Mouse (Mus musculus) spleen, postnatal 4 days (tissue): ENCODE results near the gene Lypd1.

Experiments
- DNase-seq, 2 experiments: peaks; one replicate each; pipeline ENCODE4 v3.0.0; 2022; ENCODE audit warnings: low spot score in 2 of 2

The Lypd1 gene

DNA sequence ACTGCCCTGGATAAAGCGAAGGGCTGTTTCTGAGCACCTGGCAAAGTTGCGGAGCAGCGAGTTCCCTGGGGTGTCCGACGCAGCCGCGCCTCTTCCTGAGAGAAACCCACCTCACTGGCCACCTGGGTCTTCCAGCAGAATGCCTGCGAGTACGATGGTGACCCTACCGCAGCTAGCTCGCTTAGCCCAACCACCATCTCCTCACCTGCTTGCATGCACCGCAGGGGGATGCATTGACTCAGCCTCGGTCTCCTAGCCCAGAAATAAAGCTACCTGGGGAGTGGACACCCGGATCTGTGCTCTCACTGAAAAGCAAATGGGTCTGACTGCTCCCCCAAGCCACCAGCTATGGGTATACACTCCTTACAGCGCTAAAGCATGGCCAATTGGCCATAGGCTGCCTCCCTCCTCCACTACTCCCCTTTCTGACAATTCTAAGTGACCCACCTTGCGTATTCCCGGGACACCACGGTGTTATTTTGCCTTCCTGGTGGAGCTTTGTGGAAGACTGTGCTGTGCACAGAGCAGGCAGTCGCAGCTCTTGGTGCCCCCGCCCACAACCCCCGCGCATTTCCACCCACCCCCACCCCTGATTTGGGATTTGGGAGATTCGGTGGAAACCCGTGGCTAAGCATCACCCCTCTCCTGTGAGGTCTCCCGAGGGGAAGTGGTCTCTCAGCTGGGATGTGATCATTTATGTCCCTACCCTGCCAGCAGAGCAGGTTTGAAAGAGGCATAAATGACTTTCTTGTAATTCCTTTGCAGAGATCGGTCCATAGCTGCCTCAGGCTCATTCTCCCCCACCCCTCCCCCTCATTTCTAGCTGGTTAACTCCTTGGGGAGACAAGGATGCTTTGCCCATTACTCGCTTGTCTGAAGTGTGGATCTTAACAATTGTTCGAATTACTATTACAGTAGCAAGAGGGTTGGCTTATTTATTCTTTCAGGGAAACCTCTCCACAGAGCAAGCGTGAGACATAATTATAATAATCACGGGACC, at the start of gene Lypd1:
Gene Lypd1, minus strand, starts transcription at position 501 of the 1,000 bp plus-strand sequence.
- no peak for DNase-seq

DNA sequence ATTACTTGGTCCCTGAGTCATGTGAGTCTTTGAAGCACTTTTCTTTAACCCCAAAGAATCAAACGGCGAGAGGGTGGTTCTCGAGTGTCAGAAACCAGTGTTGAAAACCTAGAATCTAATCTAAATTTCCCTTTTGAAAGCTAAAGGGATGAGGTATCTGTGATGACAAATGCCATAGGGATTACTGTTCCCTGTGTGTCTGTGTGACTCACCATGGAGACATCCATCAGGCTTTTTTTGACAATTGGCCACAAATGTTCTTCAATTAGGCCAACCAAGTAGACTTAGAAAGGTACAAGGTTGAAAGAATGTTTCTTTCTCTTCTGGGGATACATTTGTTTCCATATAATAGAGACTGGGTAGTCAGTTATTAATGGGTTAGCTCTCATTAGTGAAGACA, 38.1 kb upstream of the Lypd1 start:
- DNase-seq = no peak

DNA sequence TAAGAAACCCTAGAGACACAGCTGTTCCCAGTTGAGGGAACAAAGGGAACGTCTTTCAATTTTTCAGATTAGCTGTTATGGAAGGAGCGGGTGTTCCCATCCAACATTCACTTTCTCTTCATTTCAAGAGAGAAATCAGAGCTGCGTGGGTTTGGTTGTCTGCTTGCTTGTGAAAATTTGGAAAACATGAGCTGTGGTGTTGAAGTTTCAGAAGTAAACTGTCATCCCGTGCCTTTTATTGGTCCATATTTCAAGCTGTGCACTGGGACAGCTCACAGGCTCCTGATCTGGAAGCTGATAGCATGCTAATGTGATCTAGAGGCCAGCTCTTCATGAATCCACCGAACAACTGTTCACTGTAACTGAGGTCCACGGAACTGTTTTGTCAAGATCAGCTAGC, 36.2 kb upstream of the Lypd1 start:
- DNase-seq = no peak

DNA sequence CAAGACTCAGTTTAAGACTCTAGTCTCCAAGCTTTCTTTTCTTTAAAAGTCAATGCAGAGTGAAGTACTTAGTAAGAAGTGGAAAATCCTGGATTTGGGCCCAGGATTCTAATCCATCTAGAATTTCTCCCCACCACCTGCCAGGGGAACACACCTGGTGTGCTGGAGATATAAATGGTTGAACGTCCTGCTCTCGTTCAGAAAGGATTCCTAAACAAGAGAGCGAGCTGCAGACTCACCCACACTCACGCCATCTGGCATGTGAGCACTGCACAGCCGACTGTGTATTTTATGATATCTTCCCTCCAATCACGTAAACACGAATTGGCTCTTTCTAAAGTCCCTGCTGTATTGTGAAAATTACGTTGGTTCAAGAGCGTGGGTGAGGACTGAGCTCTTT, 32.2 kb upstream of the Lypd1 start:
- DNase-seq = no peak

DNA sequence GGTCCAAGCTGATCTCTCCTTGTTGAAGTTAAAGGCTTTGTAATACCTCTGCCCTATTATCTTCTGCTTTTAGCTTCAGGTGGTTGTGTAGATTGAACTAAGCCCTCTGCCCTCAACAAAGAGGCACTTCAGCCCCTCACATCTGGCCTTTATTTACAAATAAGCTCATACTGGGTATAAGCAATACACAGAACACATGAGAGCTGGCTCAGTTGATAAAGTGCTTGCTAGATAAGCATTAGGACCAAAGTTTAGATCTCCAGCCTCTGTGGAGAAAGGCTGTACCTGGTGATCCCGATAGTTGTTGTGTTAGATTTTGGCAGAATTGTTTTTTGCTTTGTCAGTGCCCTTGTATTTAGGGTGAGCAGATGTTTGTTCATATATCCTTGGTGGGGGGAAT, 30.4 kb upstream of the Lypd1 start:
- DNase-seq = no peak

DNA sequence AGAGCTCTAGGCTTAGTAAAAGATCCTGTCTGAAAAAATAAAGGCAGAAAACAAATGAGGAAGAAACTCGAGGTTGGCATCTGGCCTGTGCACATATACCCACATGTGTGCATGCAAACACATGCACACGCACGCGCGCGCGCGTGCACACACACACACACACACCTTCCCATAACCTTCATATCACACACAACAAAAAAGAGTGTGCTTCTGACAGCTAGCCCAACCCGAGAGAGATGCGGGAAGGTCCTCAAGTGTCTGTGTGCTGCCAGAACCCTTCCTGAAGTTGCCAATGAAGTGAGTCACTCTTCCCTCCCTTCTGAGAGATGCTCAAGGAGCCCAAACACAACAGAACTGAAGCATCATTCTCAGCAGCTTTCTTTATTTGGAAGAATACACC, 12.6 kb upstream of the Lypd1 start:
- DNase-seq = no peak

DNA sequence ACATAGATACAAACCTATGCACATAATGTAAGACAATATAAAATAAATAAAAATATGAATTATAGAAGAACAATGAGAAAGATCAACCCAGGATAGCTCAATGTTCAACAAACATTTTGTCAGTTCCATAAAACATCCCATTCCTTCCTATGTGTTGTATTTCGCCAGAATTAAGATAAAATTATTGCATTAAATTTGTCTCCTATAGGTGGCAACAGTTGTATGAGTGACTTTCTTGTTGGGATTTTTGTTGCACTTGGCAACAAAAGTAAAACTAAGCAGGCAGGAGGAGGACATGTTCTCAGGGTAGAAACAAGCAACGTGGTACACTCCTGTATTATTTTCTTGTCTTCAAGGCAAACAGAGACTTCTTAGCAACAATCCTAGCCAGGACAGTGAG, 10.2 kb upstream of the Lypd1 start:
- DNase-seq = no peak

DNA sequence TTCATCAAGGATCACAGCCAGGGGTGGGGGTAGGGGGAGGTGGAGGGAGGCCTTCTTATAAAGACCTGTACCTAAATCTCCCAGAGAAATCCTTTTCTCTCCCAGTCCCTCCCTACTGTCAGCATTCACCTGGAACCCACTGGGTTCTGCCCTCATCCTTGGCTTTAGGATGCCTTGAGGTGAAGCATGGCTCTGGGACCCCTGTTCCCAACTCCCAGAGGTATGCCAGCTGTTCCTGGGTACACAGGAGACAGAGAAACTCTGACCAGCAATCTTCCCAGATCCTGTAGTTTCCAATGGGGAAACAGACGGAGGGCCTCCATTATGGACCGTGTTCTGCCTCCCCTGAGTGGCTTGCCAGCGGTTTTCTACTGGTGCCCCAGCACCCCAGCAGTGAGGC, 7.8 kb upstream of the Lypd1 start:
- no peak for DNase-seq

DNA sequence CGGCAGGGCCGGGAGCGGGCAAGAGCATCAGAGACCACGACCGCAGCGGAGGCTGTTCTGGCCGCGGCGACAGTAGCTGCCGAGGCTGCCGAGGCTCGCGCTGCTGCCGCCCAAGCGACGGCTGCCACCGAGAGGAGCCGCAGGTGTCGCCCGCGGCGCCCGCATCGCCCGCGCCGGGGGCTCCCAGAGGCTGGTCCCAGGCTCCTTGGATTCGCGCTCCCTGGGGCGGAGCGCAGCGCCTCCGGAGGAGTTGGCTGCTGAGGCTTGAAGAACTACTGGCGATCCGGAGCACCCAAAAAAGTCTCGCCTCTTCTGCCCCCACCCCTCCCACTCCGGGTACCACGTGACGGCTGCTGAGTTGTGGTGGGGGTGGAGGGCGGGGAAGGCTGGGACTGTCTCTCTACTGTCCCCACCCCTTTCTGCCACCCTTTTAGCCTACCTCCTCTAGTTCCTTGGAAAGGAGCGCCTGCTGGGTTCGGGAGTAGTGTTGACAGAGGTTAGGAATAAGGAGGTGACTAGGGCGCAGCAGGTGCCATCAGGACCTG, 928 bp downstream of the Lypd1 start:
- no peak for DNase-seq

DNA sequence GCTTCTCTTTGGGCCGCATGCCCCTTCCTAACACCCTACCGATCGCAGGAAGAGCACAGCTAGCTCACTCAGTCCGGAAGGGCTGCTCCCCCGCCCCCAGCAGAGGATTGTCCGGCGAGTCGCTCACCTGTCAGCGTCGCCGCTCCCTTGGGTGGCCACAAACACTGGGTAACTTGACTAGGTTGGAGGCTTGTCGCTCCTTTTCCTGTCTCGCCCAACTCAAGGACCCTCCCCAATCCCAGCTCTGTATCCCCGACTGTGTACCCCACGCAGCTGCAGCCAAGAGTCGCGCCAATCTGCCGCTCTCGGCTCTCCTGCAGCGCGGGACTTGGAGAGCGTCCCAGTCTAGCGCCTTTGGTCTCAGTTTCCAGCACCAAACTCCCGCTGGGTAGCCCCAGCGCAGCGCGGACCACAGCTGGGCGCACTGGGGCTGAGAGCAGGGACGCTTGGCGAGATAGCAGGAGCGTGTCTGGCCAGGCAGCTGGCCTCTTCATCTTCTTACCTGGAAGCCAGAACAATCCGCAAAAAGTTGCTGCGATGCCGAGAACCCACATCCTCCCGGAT, 1.5 kb downstream of the Lypd1 start:
- no peak for DNase-seq

DNA sequence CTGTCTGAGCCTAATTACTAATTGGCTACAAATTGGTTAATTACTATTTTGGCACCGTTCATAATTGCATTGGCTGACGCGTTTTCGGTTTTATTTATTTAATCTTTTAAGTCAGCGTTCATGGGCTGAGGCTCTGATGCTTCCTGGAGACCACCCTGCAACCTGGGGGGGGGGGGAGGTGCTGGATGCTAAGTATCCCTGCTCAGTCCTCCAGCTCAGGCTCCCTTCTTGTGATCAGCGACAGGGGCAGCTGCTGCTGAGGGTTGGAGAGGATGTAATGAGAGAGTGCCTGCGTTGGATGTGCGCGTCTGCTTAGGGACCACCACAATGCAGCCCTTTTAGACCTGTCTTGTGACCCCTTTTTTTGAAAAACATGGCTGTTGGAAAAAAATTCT, 2.0 kb downstream of the Lypd1 start:
- no peak for DNase-seq

DNA sequence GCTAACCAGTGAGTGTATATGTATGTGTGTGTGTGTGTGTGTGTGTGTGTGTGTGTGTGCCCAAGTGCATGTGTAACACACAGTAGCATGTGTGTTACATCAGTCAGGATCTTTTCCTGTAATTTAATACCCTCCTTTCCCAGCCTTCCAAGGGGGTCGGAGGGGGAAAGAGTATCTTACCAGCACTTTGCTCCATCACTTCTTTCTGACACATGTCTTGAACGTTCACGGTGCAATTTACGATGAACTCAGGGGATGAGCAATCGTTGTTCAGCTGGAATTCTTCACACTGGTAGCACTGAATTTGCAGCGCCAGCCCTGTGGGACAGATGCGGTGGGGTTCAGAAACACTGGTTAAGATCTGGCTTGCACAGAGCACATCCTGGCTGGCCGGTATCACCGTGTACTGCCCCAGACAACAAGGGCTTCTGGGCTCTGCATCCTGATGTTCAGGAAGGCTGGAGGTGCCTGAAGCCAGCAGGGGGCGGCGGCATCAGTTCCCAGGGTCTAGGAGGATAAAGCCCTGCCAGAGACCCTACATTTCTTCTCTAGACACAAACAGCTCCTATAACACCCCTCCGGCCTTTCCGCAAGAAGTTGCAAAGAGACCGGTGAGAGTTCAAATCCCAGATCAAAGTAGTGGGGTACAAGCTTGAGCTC, 2.6 kb downstream of the Lypd1 start:
- DNase-seq = no peak

DNA sequence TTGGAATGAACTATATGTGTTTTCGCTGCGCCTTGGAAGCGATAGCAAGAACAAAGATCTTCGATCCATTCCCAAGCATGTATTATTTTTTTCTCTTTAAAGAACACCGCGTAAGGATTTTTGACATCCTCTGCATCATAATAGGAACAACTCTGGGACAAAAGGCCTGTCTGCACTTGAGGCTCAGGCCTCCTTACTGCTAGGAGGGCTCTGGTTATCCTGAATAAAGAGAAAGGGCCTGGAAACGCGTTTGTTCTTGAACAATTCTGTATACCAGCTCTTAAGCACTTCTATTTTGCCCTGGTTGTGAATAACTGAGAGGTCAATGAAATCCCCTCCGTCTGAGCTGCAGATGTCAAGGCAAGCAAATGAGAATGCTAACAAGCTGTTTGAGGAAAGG, 19.7 kb downstream of the Lypd1 start:
- DNase-seq = no peak

DNA sequence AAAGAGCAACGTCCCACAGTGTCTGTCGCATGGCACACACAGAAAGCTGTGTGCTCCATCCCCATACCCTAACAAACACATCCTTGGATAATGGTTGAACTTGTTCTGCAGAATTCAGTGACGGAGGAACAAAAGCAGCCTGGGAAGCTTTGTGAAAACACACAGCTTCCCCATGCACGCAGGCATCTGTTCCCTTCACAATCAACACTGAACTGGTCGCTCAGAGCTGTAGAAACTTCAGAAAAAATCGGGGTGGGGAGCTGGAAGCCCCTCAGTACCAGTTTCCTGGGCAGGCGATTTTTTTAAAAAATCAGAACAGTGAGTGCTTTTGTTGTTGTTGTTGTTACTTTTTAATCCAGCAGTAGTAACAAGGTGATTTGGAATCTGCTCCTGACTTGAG, 42.8 kb downstream of the Lypd1 start:
- no peak for DNase-seq

DNA sequence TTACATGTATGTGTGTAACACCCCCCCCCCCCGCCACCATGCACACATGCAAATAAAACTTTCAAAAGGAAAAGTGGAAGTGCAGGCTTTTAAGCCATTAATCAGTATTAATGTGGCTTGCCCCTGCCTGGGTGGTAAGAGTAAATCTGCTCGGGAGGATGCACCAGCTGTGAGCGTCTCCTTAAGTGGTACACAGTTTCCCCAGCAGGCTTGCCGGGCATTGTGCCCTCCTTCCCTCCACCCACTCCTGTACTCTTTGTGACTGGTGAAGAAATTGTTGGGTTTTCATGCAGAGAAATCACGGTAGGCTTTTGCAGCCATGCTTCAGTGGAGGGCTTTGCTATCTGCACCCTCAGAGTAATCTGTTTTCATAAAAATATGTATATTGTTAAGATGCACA, 54.3 kb downstream of the Lypd1 start:
- no peak for DNase-seq

DNA sequence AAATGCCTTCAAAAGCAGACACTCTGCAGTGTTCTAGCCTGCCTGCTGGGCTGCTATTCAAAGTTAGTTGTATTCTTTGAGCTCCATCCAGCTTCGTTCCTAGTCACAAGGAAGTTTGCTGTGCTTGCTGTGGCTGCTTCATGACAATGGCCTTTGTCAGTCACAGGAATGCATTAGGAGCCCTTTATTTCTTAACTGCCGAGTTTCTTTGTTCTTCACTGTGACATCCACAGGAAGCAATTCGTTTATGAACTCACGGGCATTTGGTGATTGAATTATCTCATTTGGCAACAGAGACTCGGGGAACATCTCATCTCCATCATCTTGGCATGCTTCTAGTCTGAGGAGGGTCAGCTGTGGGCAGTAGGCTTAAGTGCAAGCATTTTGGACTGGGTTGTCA, 58.3 kb downstream of the Lypd1 start:
- DNase-seq = no peak

DNA sequence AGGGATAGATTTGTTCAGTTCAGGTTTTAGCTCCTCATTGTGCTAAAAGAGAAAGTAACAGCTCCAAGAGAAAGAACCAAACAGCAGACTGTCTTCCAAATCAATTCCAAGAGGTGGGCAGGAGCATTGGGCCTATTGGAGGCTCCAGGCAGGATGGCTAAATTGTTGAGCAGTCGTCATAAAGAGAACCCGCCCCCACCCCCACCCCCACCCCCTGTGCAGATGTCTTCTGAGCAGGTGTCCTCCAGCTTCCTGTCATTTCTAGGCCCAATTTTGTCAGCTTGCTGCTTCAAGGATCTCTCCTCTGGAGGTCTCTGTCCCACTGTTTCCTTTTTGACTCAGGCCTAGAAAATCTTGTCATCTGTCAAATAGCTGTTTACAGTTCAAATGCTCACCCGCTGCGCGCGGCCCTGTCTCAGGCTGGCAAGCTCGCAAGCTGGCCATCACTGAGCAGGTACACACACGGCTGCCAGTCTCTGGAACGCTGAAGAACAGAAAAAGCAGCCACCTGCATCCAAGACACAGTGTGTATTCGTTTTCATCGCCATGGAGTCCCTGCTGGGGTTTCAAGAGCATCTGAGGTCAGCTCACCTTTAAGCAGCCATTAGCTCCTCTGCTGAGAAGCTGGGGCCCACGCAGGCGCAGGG, 73.0 kb downstream of the Lypd1 start:
- DNase-seq = no peak

DNA sequence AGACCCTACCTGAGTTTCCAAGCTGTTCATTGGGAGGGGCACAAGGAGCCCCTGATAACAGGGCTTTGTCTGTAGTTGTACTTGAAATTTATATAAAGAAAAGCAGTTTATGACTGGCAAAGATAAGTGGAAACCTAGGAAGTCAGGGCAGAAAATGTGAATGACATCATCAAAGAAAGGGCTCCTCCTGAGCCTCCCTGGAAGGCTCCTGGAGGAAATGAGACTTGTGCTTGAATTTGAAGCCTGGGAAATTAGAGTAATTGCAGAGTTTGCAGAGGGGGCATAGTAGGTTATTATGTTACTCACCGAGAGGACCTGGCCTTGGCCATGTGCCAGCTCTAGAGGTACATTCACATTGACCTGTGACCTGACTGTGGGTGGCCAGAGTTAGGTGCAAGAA, 75.4 kb downstream of the Lypd1 start:
- DNase-seq = no peak

DNA sequence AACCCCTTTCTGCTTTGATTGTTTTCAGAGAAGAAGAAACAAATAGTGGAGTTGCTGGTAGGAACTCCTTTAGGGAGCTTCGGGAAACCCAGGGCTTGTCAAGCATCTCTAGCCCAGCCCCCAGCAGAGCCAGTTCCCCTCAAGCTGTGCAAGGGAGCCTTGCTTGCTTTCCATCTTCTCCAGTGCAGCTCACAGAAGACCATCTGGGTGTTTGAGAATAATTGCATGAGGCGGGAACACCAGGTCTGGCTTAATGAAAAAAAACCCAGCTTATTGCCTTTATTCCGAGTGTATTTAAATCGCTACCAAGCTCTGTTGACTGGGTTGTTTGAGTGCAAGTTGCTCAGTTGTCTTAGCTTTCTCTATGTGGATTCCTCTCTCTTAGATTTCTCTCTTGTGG, 89.3 kb downstream of the Lypd1 start:
- DNase-seq = no peak

DNA sequence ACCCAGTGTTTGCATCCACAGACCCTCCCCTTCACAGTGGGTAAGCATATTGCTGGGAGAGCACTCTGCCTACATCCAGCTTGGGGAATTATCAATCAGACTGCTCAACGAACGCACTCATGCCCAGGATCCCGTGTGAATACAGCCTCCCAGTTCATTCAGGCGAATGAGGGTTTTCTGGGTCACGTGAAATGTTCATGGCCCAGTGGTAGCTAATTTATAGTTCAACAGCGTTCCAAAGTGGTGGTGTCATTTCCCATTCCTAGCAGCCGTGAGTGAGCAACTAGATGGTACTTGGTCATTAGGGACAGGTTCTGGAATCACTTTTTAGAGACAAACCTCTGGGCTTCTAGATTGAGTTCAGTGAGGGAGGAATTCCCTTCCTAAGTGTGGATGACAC, 91.8 kb downstream of the Lypd1 start:
- no peak for DNase-seq
